Mouse (Mus musculus) embryonic fibroblast, embryonic 13.5 days (primary cell): ENCODE results near the gene Fam189a1. TPM values are rescaled to one million over a fixed set of nuclear protein-coding genes. Genes with fewer than 3 reads are reported as not detected.

Source experiments
- H3K27ac ChIP-seq: 2 replicates; pipeline ENCODE4 v1.5.1; 2012; ENCODE audit warnings: low read length, control low read depth, inconsistent platforms; ENCODE audit not compliant: insufficient read depth
- H3K4me1 ChIP-seq: 2 replicates; pipeline ENCODE4 v1.6.1; 2011; ENCODE audit warnings: low read length; ENCODE audit not compliant: control insufficient read depth, insufficient read depth
- H3K4me3 ChIP-seq: 2 replicates; pipeline ENCODE4 v1.5.1; 2011; ENCODE audit warnings: mild to moderate bottlenecking, control low read depth, low read length; ENCODE audit not compliant: insufficient read depth
- CTCF ChIP-seq: IDR thresholded peaks from 2 replicates; pipeline ENCODE4 v1.5.1; 2011; ENCODE audit warnings: mild to moderate bottlenecking, control low read depth, low read length, moderate library complexity, borderline replicate concordance; ENCODE audit not compliant: insufficient read depth
- POLR2A ChIP-seq: IDR thresholded peaks from 2 replicates; pipeline ENCODE4 v1.6.1; 2011; ENCODE audit warnings: low read depth, mild to moderate bottlenecking, control low read depth, low read length, moderate library complexity
- polyA plus RNA-seq: library from polyadenylated mRNA; stranded (reverse); fragments of >200 nt; gene quantifications from 2 replicates; pipeline ENCODE4 v1.2.4, GENCODE M21; 2011; ENCODE audit warnings: low read depth; ENCODE audit not compliant: missing spikeins, insufficient read length

The Fam189a1 gene
- polyA plus RNA-seq, 1 experiment = 1.4 TPM

DNA sequence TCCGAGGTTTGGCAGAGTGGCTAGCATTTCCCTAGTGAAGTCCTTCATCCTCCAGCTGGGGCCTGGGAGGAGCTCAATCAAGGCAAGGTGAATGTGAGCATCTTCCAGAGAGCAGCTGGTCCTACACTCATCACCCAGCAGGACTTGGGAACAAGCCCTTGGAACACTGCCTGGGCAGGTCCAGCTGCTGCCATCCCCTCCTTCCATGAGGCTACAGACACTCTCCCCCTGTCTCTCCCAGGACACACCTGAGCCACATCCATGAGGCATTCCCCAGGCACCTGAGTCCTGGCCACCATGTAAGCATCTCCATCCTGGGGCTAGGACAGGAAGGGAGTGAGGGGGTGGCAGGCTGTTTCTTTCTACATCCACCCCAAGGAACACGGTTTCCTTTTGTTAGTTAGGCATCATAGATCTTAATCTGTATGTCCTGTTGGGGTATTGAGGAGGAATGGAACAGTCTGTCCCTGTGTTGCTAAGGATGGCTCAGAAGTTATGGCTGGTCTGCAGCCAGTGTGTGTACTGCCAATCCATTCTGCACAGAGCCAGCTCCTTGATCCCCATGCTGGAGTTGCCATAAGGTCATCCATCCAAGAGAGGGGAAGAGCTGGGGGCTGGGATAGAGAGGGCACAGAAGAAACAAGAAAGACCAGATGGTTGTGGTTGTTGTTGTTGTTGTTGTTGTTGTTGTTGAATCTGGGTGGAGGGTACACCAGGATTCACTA, 174.7 kb downstream of the Fam189a1 start:
- no peak for TF ChIP-seq POLR2A
- TF ChIP-seq CTCF = no peak
- H3K4me3 ChIP-seq = no peak overlapping the region
- no peak overlapping the region for H3K27ac ChIP-seq
- no peaks in the 10 kb centered on the region for H3K4me1 ChIP-seq

DNA sequence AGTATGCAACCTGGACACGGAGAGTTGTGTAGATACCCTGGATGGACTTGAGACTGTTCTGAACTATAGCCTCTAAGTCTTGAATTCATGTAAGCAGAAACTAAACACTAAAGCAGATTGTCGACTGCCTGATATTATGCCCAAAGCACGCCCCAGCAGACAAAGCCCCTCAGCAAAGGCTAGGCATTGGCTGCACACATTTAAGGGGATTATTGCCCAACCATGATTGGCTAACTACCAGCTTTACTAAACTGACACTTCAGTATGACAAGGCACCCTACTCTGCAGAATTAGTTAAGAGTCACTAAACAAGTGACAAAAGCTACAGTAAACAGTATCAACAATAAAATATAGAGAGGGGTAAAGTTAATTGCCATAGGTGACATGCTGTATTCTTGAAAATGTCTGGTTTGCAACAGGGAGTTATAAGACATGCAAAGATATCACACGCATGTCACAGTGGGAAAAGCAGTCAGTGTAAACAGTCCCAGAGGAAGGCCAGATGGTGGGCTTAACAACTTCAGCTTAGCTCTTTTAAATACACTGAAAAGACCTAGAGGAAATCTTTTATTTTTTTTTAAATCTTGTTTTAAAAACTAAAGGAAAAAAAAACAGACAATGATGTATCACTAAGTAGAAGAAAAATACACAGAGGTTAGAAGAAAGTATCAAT, 182.6 kb downstream of the Fam189a1 start:
- TF ChIP-seq CTCF (no peak), POLR2A (no peak)

DNA sequence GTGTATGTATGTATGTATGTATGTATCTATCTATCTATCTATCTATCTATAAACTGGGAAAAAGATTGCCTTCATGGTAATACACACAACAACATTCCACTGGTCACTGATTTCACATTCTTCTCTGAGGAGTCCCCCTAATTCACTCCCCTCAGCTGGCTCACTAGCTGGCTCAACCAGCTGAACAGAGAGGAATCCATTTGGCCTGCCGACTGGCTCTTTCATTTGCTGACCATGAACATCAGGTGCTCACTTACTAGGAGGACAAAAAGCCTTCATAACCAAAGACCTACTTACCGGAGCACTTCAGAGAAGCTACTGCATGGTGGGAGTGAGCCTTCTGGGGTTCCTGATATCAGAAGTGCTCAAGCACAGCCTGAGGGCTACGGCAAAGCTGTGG, 194.2 kb downstream of the Fam189a1 start:
- no peak overlapping the region for H3K27ac ChIP-seq
- H3K4me3 ChIP-seq = no peak overlapping the region
- H3K4me1 ChIP-seq = no peaks in the 10 kb centered on the region
- TF ChIP-seq CTCF (no peak), POLR2A (no peak)

More for the DNA sequence above, 182.6 kb downstream of the Fam189a1 start:
- no peak overlapping the region for H3K27ac ChIP-seq
- no peaks in the 10 kb centered on the region for H3K4me1 ChIP-seq
- H3K4me3 ChIP-seq = no peak overlapping the region

DNA sequence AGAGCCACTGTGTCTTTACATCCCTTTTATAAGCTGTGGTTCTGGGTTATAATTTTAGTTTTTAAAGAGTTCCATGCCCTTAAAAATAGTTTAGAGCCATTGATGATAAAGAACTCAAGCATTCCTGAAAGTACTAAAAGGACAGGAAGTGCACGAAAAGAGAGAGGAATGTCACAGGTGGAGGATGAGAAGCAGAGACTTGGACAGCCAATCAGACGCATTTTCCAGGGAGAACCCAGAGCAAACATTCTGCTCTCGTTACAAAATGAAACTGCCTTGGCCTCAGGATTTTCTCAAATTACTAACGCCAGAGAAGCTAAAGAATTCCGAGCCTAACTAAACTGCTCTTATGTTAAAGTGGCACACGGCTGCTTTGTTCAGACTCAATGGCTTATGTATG, 197.3 kb downstream of the Fam189a1 start:
- no peak overlapping the region for H3K4me3 ChIP-seq
- no peaks in the 10 kb centered on the region for H3K4me1 ChIP-seq
- TF ChIP-seq POLR2A (no peak), CTCF (no peak)
- no peak overlapping the region for H3K27ac ChIP-seq

DNA sequence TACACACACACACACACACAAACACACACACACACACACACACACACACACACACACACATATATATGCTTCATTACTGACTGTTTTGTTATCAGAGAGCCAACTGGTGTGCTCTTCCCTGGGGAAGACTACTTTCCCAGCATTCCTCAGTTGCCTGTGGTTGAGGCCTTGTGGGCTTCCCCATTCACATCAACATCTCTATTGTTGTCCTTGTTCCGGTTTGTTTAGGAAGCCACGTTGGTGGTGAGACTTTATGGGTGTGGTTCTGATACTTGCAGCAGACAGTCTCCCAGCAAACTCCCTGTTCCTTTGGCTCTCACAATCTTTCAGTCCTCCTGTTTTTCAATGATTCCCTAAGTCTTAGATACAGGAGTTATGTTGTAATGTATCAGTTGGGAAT, 204.2 kb downstream of the Fam189a1 start:
- no peak overlapping the region for H3K27ac ChIP-seq
- TF ChIP-seq POLR2A = no peak
- no peak for TF ChIP-seq CTCF
- no peak overlapping the region for H3K4me3 ChIP-seq
- no peaks in the 10 kb centered on the region for H3K4me1 ChIP-seq

DNA sequence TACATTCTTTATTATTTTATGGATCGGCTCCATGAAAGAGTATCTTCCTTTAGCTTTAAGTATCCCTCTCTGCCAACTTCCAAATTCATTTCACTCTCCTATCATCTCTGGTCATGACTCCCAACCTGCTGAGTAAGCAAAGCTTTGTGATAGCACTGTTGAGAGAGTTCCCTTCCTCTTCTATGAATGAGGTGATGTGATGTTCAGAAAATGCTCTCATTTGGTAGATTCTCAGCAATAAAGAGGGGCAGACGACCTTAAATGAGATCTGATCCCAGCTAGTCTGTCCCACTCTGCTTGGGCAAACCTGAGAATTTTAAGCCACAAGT, 205.6 kb downstream of the Fam189a1 start:
- TF ChIP-seq CTCF (no peak), POLR2A (no peak)
- no peak overlapping the region for H3K4me3 ChIP-seq
- H3K27ac ChIP-seq = no peak overlapping the region

DNA sequence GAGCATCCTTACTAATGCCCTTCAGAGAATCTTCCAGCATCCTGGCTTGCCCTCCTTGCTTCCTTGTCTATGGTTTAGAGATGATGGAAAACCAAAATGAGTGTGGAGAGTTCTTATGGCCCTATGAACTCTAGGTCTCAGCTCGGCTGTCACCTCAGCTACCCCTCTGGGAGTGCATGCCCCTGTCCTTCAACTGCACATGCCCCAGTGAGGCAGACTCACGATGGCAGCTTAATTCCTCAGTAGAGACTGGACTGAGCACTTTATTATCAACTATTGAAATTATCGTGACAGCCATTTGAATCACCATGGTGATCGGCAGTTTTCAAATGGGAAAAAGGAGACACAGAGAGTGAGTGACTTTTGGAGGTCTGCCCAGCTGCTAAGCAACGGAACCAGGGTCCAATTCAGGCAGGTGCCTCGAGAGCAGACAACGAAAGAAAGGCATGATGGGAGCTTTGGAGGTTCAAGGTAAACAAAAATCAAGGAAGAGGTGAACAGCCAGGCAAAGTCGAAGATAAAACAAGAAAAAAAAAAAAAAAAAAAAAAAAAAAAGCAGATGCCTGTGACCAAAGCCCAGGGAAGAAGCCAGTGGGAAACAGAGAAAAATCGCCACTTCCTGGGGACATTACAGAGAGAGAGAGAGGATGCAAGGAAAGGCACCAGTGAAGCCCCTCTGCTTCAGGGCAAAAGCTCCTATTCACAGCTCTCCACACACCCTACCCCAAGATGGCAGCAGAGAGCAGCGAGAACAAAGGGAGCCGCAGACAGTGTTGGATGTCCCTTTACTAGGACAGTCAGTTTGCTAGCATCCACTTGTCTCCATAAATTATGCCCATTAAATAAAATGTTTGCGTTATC, 206.2 kb downstream of the Fam189a1 start:
- Histone ChIP-seq H3K27ac (no peak overlapping the region), H3K4me3 (no peak overlapping the region), H3K4me1 (no peaks in the 10 kb centered on the region)
- TF ChIP-seq CTCF = peak; percentile 66; the same call in 1 of the 2 replicates
- no peak for TF ChIP-seq POLR2A

More for the DNA sequence above, 205.6 kb downstream of the Fam189a1 start:
- H3K4me1 ChIP-seq = no peaks in the 10 kb centered on the region

DNA sequence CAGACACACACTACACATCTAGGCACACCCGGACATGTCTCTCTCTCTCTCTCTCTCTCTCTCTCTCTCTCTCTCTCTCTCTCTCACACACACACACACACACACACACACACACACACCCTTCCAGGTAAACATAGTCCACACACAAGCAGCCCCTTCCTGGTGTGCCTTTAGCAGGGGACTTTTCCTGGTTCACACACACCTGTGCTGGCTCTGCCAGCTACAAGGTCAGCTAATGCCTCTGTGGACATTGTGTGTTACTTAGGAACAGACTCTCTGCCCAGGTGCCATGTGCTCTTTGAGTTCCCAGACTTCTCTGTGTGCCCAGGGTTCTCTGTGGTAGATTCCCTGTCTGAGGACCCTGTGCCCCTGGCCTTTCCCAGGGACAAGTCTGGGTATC, 206.9 kb downstream of the Fam189a1 start:
- Histone ChIP-seq H3K27ac (no peak overlapping the region), H3K4me1 (no peaks in the 10 kb centered on the region), H3K4me3 (no peak overlapping the region)
- TF ChIP-seq POLR2A = no peak
- TF ChIP-seq CTCF = no peak

DNA sequence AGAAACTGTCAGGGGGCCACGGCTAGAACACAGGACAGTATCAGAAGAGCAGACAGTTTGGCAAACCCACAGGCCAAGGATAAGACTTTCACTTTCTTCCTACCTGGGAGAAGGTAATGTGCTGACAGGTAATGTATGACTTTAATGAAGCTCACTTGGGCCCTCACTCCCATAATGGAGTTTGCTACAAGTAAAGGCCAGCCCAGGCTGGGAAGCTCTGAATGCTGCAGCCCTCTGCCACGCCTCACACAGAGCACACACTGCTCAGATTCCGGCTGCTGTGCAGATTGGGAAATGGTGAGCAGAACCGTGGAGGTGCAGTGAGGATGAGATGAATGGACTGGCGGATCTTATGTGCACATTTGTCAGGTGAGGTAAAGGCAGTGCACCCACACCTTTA, 211.7 kb downstream of the Fam189a1 start:
- no peak overlapping the region for H3K27ac ChIP-seq
- no peak overlapping the region for H3K4me3 ChIP-seq
- TF ChIP-seq POLR2A (no peak), CTCF (no peak)
- H3K4me1 ChIP-seq = no peaks in the 10 kb centered on the region

DNA sequence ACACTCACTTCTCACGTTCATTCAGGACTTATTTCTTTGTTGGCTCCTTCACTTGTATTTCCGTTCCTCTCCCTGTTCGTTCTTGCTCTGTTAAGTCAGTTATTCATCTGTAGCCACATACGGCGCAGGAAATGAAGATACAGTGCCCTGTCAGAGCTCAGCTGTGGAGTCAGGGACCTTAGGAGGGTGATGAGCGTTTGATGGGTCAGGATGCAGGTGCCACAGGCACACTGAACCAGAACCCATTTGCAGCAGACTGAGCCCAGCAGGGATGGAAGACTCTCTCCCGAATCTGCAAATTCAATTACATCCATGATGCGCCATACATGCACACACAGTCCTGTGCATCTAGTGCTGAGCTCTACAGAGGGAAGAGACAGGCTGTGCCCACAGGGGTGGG, 212.2 kb downstream of the Fam189a1 start:
- no peak overlapping the region for H3K4me3 ChIP-seq
- TF ChIP-seq CTCF = no peak
- TF ChIP-seq POLR2A = no peak
- no peak overlapping the region for H3K27ac ChIP-seq
- no peaks in the 10 kb centered on the region for H3K4me1 ChIP-seq
